Mouse (Mus musculus): ENCODE results near the gene Nos1ap. TPM values are rescaled to one million over a fixed set of nuclear protein-coding genes. Genes with fewer than 3 reads are reported as not detected.

Nos1ap gene
- polyA plus RNA-seq, 1 experiment = 50.1 TPM

- no peak for TF ChIP-seq POLR2A (IDR thresholded peaks at IDR 0.05; ENCODE audit: borderline replicate concordance, insufficient read depth, low read length)
- TF ChIP-seq CTCF (IDR thresholded peaks at IDR 0.05; ENCODE audit: borderline replicate concordance, insufficient read depth, low read depth, low read length) = no peak
- H3K27me3 ChIP-seq (ENCODE audit: control insufficient read depth, insufficient read depth, low read length) = no peaks in the 10 kb centered on the region
- 31% methylated on average over 1 of the region's 1 CpGs for WGBS
- no peak overlapping the region for H3K4me3 ChIP-seq (replicated peaks; ENCODE audit: insufficient read depth, low read depth, low read length)
- H3K4me1 ChIP-seq (ENCODE audit: control insufficient read depth, insufficient read depth, low read length) = no peaks in the 10 kb centered on the region
- no peak overlapping the region for H3K27ac ChIP-seq (ENCODE audit: insufficient read depth, low read length)
- no peak for DNase-seq
These were observed 195.0 kb downstream of the Nos1ap start for GRCm38 (mm10) chr1:170394641-170395040.

- Histone ChIP-seq H3K4me1 (ENCODE audit: control insufficient read depth, insufficient read depth, low read length) (no peaks in the 10 kb centered on the region), H3K27ac (ENCODE audit: insufficient read depth, low read length) (no peak overlapping the region), H3K27me3 (ENCODE audit: control insufficient read depth, insufficient read depth, low read length) (no peaks in the 10 kb centered on the region), H3K4me3 (replicated peaks; ENCODE audit: insufficient read depth, low read depth, low read length) (no peak overlapping the region)
- no peak for DNase-seq
- WGBS = 81% methylated on average over 14 of the region's 14 CpGs
- TF ChIP-seq CTCF (IDR thresholded peaks at IDR 0.05; ENCODE audit: borderline replicate concordance, insufficient read depth, low read depth, low read length) = no peak
- TF ChIP-seq POLR2A (IDR thresholded peaks at IDR 0.05; ENCODE audit: borderline replicate concordance, insufficient read depth, low read length) = no peak
These were observed 196.6 kb downstream of the Nos1ap start for GRCm38 (mm10) chr1:170392771-170393728.

- 22% methylated on average over 12 of the region's 12 CpGs for WGBS
- 0 out of 2 replicates have a peak, but pooled peaks cover 4% of the 10 kb centered on the region for H3K4me1 ChIP-seq (ENCODE audit: control insufficient read depth, insufficient read depth, low read length)
- H3K27me3 ChIP-seq (ENCODE audit: control insufficient read depth, insufficient read depth, low read length) = no peaks in the 10 kb centered on the region
- H3K27ac ChIP-seq (ENCODE audit: insufficient read depth, low read length) = no peak overlapping the region
- no peak overlapping the region for H3K4me3 ChIP-seq (replicated peaks; ENCODE audit: insufficient read depth, low read depth, low read length)
- DNase-seq = no peak
- TF ChIP-seq POLR2A (IDR thresholded peaks at IDR 0.05; ENCODE audit: borderline replicate concordance, insufficient read depth, low read length) (no peak), CTCF (IDR thresholded peaks at IDR 0.05; ENCODE audit: borderline replicate concordance, insufficient read depth, low read depth, low read length) (no peak)
These were observed 202.3 kb downstream of the Nos1ap start for GRCm38 (mm10) chr1:170387180-170387912.

- no peak overlapping the region for H3K27ac ChIP-seq (ENCODE audit: insufficient read depth, low read length)
- DNase-seq = no peak
- H3K4me3 ChIP-seq (replicated peaks; ENCODE audit: insufficient read depth, low read depth, low read length) = no peak overlapping the region
- 0 out of 2 replicates have a peak, but pooled peaks cover 4% of the 10 kb centered on the region for H3K4me1 ChIP-seq (ENCODE audit: control insufficient read depth, insufficient read depth, low read length)
- H3K27me3 ChIP-seq (ENCODE audit: control insufficient read depth, insufficient read depth, low read length) = no peaks in the 10 kb centered on the region
- WGBS = 80% methylated on average over 10 of the region's 10 CpGs
- TF ChIP-seq POLR2A (IDR thresholded peaks at IDR 0.05; ENCODE audit: borderline replicate concordance, insufficient read depth, low read length) = no peak
- no peak for TF ChIP-seq CTCF (IDR thresholded peaks at IDR 0.05; ENCODE audit: borderline replicate concordance, insufficient read depth, low read depth, low read length)
These were observed 204.2 kb downstream of the Nos1ap start for GRCm38 (mm10) chr1:170385416-170385815.

GRCm38 (mm10) chr1:170383530-170383929, 206.1 kb downstream of the Nos1ap start:
- Histone ChIP-seq H3K27me3 (ENCODE audit: control insufficient read depth, insufficient read depth, low read length) (no peaks in the 10 kb centered on the region), H3K4me3 (replicated peaks; ENCODE audit: insufficient read depth, low read depth, low read length) (no peak overlapping the region), H3K4me1 (ENCODE audit: control insufficient read depth, insufficient read depth, low read length) (0 out of 2 replicates have a peak, but pooled peaks cover 4% of the 10 kb centered on the region), H3K27ac (ENCODE audit: insufficient read depth, low read length) (no peak overlapping the region)
- TF ChIP-seq CTCF (IDR thresholded peaks at IDR 0.05; ENCODE audit: borderline replicate concordance, insufficient read depth, low read depth, low read length) (no peak), POLR2A (IDR thresholded peaks at IDR 0.05; ENCODE audit: borderline replicate concordance, insufficient read depth, low read length) (no peak)
- 78% methylated on average over 7 of the region's 7 CpGs for WGBS
- no peak for DNase-seq

- TF ChIP-seq CTCF (IDR thresholded peaks at IDR 0.05; ENCODE audit: borderline replicate concordance, insufficient read depth, low read depth, low read length) = no peak
- TF ChIP-seq POLR2A (IDR thresholded peaks at IDR 0.05; ENCODE audit: borderline replicate concordance, insufficient read depth, low read length) = no peak
- Histone ChIP-seq H3K27me3 (ENCODE audit: control insufficient read depth, insufficient read depth, low read length) (no peaks in the 10 kb centered on the region), H3K4me3 (replicated peaks; ENCODE audit: insufficient read depth, low read depth, low read length) (no peak overlapping the region), H3K4me1 (ENCODE audit: control insufficient read depth, insufficient read depth, low read length) (no peaks in the 10 kb centered on the region), H3K27ac (ENCODE audit: insufficient read depth, low read length) (no peak overlapping the region)
- 47% methylated on average over 3 of the region's 3 CpGs for WGBS
- no peak for DNase-seq
These were observed 208.2 kb downstream of the Nos1ap start for GRCm38 (mm10) chr1:170381457-170381856.

GRCm38 (mm10) chr1:170380505-170380904, 209.2 kb downstream of the Nos1ap start:
- no peak for DNase-seq
- 58% methylated on average over 2 of the region's 2 CpGs for WGBS
- TF ChIP-seq POLR2A (IDR thresholded peaks at IDR 0.05; ENCODE audit: borderline replicate concordance, insufficient read depth, low read length) (no peak), CTCF (IDR thresholded peaks at IDR 0.05; ENCODE audit: borderline replicate concordance, insufficient read depth, low read depth, low read length) (no peak)
- H3K4me3 ChIP-seq (replicated peaks; ENCODE audit: insufficient read depth, low read depth, low read length) = no peak overlapping the region
- H3K4me1 ChIP-seq (ENCODE audit: control insufficient read depth, insufficient read depth, low read length) = no peaks in the 10 kb centered on the region
- H3K27ac ChIP-seq (ENCODE audit: insufficient read depth, low read length) = no peak overlapping the region
- no peaks in the 10 kb centered on the region for H3K27me3 ChIP-seq (ENCODE audit: control insufficient read depth, insufficient read depth, low read length)

All from cerebellum, adult 2 months (tissue).